In genomic region chr1:128462389-128462788, GRCm38 (mm10) we compare ENCODE assay signal across 16 mouse cellular contexts.
"Had no signal": no experiment of that assay in that cellular context is flagged by ENCODE, and none has a peak within 500 bp of the region (broad histone marks: within the 10 kb centered on the region; RNA-seq: fewer than 3 reads in every experiment).

No protein-coding gene starts in this region.

- H3K9me3 ChIP-seq: limb, embryonic 10.5 days; limb, embryonic 13.5 days; liver, embryonic 13.5 days; stomach, embryonic 15.5 days had no signal

- H3K9ac ChIP-seq: limb, embryonic 13.5 days; liver, embryonic 13.5 days; lung, embryonic 14.5 days; stomach, embryonic 15.5 days had no signal

- DNase-seq: kidney, adult 18-20 months; kidney, adult 9 months; kidney, postnatal 14 days; kidney, postnatal 4 days; liver; liver, embryonic 13.5 days; lung, embryonic 14.5 days; lung, postnatal 36 days; midbrain, embryonic 14.5 days; thymus, adult 18-20 months; thymus, postnatal 36 days had no signal

- ATAC-seq: intestine, embryonic 16.5 days; lung, postnatal 0 days had no signal

- H3K4me1 ChIP-seq: limb, embryonic 10.5 days; limb, embryonic 13.5 days; liver, embryonic 13.5 days; stomach, embryonic 15.5 days had no signal

- H3K27me3 ChIP-seq: liver, embryonic 13.5 days; stomach, embryonic 15.5 days had no signal

- H3K36me3 ChIP-seq: limb, embryonic 10.5 days; limb, embryonic 13.5 days; liver, embryonic 13.5 days; stomach, embryonic 15.5 days had no signal

- H3K4me2 ChIP-seq: limb, embryonic 13.5 days; liver, embryonic 13.5 days; lung, embryonic 14.5 days; stomach, embryonic 15.5 days had no signal

- H3K4me3 ChIP-seq: limb, embryonic 10.5 days; limb, embryonic 13.5 days; liver, embryonic 13.5 days; stomach, embryonic 15.5 days had no signal

- H3K27ac ChIP-seq: limb, embryonic 10.5 days; limb, embryonic 13.5 days; liver, embryonic 13.5 days; stomach, embryonic 15.5 days had no signal
